Mouse (Mus musculus) ES-E14 (cell line): ENCODE measurements around the gene Cbs. TPM values are rescaled to one million over a fixed set of nuclear protein-coding genes. Genes with fewer than 3 reads are reported as not detected.

Experiments used
- DNase-seq: peaks from one replicate; pipeline ENCODE4 v3.0.0-alpha.2; 2013; ENCODE audit warnings: low read depth, low spot score
- H3K27ac ChIP-seq: 2 replicates; pipeline ENCODE4 v1.5.1; 2012; ENCODE audit warnings: low read depth, mild to moderate bottlenecking, low read length, moderate library complexity, mixed read lengths; ENCODE audit not compliant: poor library complexity, insufficient read depth, severe bottlenecking
- H3K36me3 ChIP-seq: 2 replicates; pipeline ENCODE4 v1.6.1; 2012; ENCODE audit warnings: mild to moderate bottlenecking, low read length, moderate library complexity, mixed read lengths; ENCODE audit not compliant: control insufficient read depth, poor library complexity, insufficient read depth, severe bottlenecking
- H3K4me1 ChIP-seq, 2 experiments: fragments of 150-350 bp in 1 of 2; sonication (generic) in 1 of 2; 2 replicates each; pipeline ENCODE4 v1.6.1; 2012; ENCODE audit warnings: low read length in 2 of 2, mild to moderate bottlenecking in 1 of 2, mixed read lengths in 1 of 2; ENCODE audit not compliant: control insufficient read depth in 2 of 2, insufficient read depth in 2 of 2, poor library complexity in 1 of 2
- H3K4me3 ChIP-seq, 2 experiments: fragments of 150-350 bp in 1 of 2; sonication (generic) in 1 of 2; 2 replicates each; pipeline ENCODE4 v1.5.1; 2012; ENCODE audit warnings: low read length in 2 of 2, low read depth in 1 of 2, mild to moderate bottlenecking in 1 of 2, mixed read lengths in 1 of 2; ENCODE audit not compliant: insufficient read depth in 1 of 2, poor library complexity in 1 of 2, severe bottlenecking in 1 of 2
- H3K9ac ChIP-seq: 2 replicates; pipeline ENCODE4 v1.6.1; 2012; ENCODE audit warnings: low read depth, mild to moderate bottlenecking, low read length, mixed read lengths; ENCODE audit not compliant: poor library complexity, insufficient read depth, severe bottlenecking
- H3K9me3 ChIP-seq: fragments of 150-350 bp; sonication (generic); 2 replicates; pipeline ENCODE4 v1.6.1; 2012; ENCODE audit warnings: low read depth, mild to moderate bottlenecking, low read length; ENCODE audit not compliant: control insufficient read depth, insufficient read depth
- CHD2 ChIP-seq: IDR thresholded peaks from 2 replicates; pipeline ENCODE4 v1.6.1; 2014; ENCODE audit warnings: mild to moderate bottlenecking, low read depth, low read length, inconsistent platforms
- HCFC1 ChIP-seq: IDR thresholded peaks from 2 replicates; pipeline ENCODE4 v1.6.1; 2012; ENCODE audit warnings: low read length, inconsistent platforms, borderline replicate concordance; ENCODE audit not compliant: insufficient read depth
- MAFK ChIP-seq: IDR thresholded peaks from 2 replicates; pipeline ENCODE4 v1.6.1; 2014; ENCODE audit warnings: mild to moderate bottlenecking, low read depth, low read length, inconsistent platforms; ENCODE audit not compliant: insufficient read depth
- ZC3H11A ChIP-seq: IDR thresholded peaks from 2 replicates; pipeline ENCODE4 v1.6.1; 2012; ENCODE audit warnings: low read depth, mild to moderate bottlenecking, inconsistent platforms, low read length, borderline replicate concordance
- ZNF384 ChIP-seq: IDR thresholded peaks from 2 replicates; pipeline ENCODE4 v1.6.1; 2012; ENCODE audit warnings: low read depth, low read length, inconsistent platforms
- in situ Hi-C, 2 experiments: fragments of 600-800 bp; cut with MboI; formaldehyde crosslinking; loops; one replicate each; pipeline ENCODE4 v1.15.1; 2025; ENCODE audit warnings: low sequenced_read_pairs in 2 of 2, inconsistent platforms in 1 of 2; ENCODE audit not compliant: unreplicated experiment in 2 of 2
- total RNA-seq: library from RNA; depleted of rRNA; stranded (reverse); fragments of 300-350 nt; gene quantifications from 2 replicates; pipeline ENCODE4 v1.2.3, GENCODE M21; 2012; rRNA removed

Cbs gene
- total RNA-seq, 1 experiment: 8.6 TPM

GRCm38 (mm10) chr17:31564015-31564857 is 72.8 kb downstream of the Cbs start, which contains the start of gene Pknox1:
Gene Pknox1 (plus strand): TSS chr17:31564734.
- no peaks in the 10 kb centered on the region for H3K36me3 ChIP-seq
- no peak for TF ChIP-seq ZC3H11A
- TF ChIP-seq CHD2: peak; percentile 31; the same call in 1 of the 2 replicates
- no peak for TF ChIP-seq MAFK
- TF ChIP-seq HCFC1: no peak; the same call in 1 of the 2 replicates
- TF ChIP-seq ZNF384: peak; percentile 97
- peak within 1 kb of the TSS; percentile 92 for H3K9ac ChIP-seq
- no peaks in the 10 kb centered on the region for H3K9me3 ChIP-seq
- in situ Hi-C loops: no loop called here
- H3K4me1 ChIP-seq: peaks cover 0 to 6% of the 10 kb centered on the region in 2 experiments; a peak in 2 of 4 replicates
- peak within 1 kb of the TSS; percentile 90 to 98 for H3K4me3 ChIP-seq
- peak within 1 kb of the TSS; percentile 84 for H3K27ac ChIP-seq
- DNase-seq: peak; percentile 100

GRCm38 (mm10) chr17:31563632-31564014 is 73.4 kb downstream of the Cbs start:
- peak overlapping the region; percentile 28; the same call in 1 of the 2 replicates for H3K27ac ChIP-seq
- DNase-seq: no peak
- TF ChIP-seq ZNF384: no peak
- TF ChIP-seq HCFC1: no peak
- TF ChIP-seq CHD2: no peak
- no peak for TF ChIP-seq MAFK
- no peak for TF ChIP-seq ZC3H11A
- peak overlapping the region; percentile 57 to 67 for H3K4me3 ChIP-seq
- H3K9ac ChIP-seq: peak overlapping the region; percentile 84
- H3K9me3 ChIP-seq: no peaks in the 10 kb centered on the region
- in situ Hi-C loops: no loop called here
- H3K36me3 ChIP-seq: no peaks in the 10 kb centered on the region
- H3K4me1 ChIP-seq: peaks cover 0 to 4% of the 10 kb centered on the region in 2 experiments; a peak in 2 of 4 replicates

GRCm38 (mm10) chr17:31559021-31559789 is 77.8 kb downstream of the Cbs start:
- Histone ChIP-seq H3K4me3 (peak overlapping the region; percentile 70 to 81), H3K36me3 (peaks cover 12% of the 10 kb centered on the region; the same call in 1 of the 2 replicates), H3K9me3 (no peaks in the 10 kb centered on the region), H3K9ac (peak overlapping the region; percentile 88), H3K4me1 (peaks cover 0 to 6% of the 10 kb centered on the region in 2 experiments; a peak in 1 of 4 replicates), H3K27ac (0 out of 2 replicates have a peak overlapping the region, but pooled peaks have one; percentile 29)
- in situ Hi-C loops: no loop called here
- no peak for TF ChIP-seq ZC3H11A
- no peak for DNase-seq

Other genes starting within 250 kb of the Cbs start
- 56.6 and 58.5 TPM in 2 replicates for gene Wdr4, start 117.3 kb downstream of the Cbs start, total RNA-seq
- 206 and 242 TPM in 2 replicates for gene Ndufv3, start 117.1 kb downstream of the Cbs start, total RNA-seq
- gene Pknox1, start 72.5 kb downstream of the Cbs start, total RNA-seq: 16.3 and 20.8 TPM in 2 replicates
- 219 and 238 TPM in 2 replicates for gene U2af1, start 21.7 kb upstream of the Cbs start, total RNA-seq
- 0.36 TPM in 1 of 2 replicates, not detected in the other for gene Cryaa, start 40.6 kb upstream of the Cbs start, total RNA-seq
- 35.0 and 41.2 TPM in 2 replicates for gene Sik1, start 218.6 kb upstream of the Cbs start, total RNA-seq